ENCODE assay signal across 9 mouse cellular contexts in the genomic region with DNA sequence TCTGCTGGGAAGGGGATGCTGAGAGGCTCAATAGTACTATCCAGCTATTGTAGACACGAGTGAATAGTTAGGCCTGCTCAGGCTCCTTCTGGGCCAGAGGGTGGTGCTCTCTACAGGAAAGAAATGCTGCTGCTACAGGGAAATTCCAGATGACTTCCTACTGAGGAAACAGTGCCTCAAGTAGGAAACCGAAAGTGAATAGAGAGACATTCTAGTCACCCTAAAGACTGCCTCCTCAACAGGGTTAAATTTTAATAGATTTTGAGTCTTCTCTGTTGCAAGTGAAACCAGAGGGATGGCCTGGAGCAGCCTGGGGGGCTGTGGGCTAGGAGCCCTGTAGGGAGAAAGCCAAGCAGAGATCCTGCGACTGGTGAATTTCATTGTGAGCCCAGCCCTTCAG. TPM values are rescaled to one million over a fixed set of nuclear protein-coding genes. Genes with fewer than 3 reads are reported as not detected.
DNase-seq lines count a peak whose midpoint lies in the region; ATAC-seq and TF ChIP-seq lines count a peak whose summit lies in the region.
"Had no signal": no experiment of that assay in that cellular context is flagged by ENCODE, and none has a peak within 500 bp of the region (broad histone marks: within the 10 kb centered on the region; RNA-seq: fewer than 3 reads in every experiment).

No protein-coding gene starts in this region.

- H3K9ac ChIP-seq in intestine, postnatal 0 days (ENCODE audit: low read depth, low read length): no peak overlapping the region
- H3K9ac ChIP-seq in lung, postnatal 0 days (replicated peaks; ENCODE audit: low read depth): no peak overlapping the region
- H3K9ac ChIP-seq in forebrain, embryonic 12.5 days: no peak overlapping the region
- H3K9ac ChIP-seq: forebrain, postnatal 0 days had no signal

- no peak for TF ChIP-seq EP300 in lung, postnatal 0 days (IDR thresholded peaks at IDR 0.05)

- peak overlapping the region; percentile 74 for H3K4me3 ChIP-seq in intestine, postnatal 0 days (ENCODE audit: low read depth, low read length)
- H3K4me3 ChIP-seq in lung, postnatal 0 days (ENCODE audit: low read depth, low read length): 0 out of 2 replicates have a peak overlapping the region, but pooled peaks have one; percentile 1
- no peak overlapping the region for H3K4me3 ChIP-seq in cerebellum, adult 2 months (replicated peaks; ENCODE audit: insufficient read depth, low read depth, low read length)
- no peak overlapping the region for H3K4me3 ChIP-seq in forebrain, embryonic 12.5 days (replicated peaks)

- peak; percentile 65 for TF ChIP-seq CTCF in intestine, postnatal 0 days (IDR thresholded peaks at IDR 0.05; ENCODE audit: low read depth)
- TF ChIP-seq CTCF in lung, postnatal 0 days (IDR thresholded peaks at IDR 0.05): peak; percentile 51
- no peak for TF ChIP-seq CTCF in cerebellum, adult 2 months (IDR thresholded peaks at IDR 0.05; ENCODE audit: borderline replicate concordance, insufficient read depth, low read depth, low read length)

- peak; percentile 79 for ATAC-seq in activated CD4-positive, CD25-positive, alpha-beta regulatory T cell, adult 4 months
- ATAC-seq in intestine, postnatal 0 days: peak; percentile 62
- peak; percentile 52 for ATAC-seq in lung, postnatal 0 days
- ATAC-seq in forebrain, embryonic 12.5 days (ENCODE audit: low FRiP score): no peak
- ATAC-seq: forebrain, postnatal 0 days had no signal

- 20% methylated on average over 3 of the region's 3 CpGs for WGBS in intestine, postnatal 0 days
- WGBS in lung, postnatal 0 days: 19% methylated on average over 3 of the region's 3 CpGs
- 55% methylated on average over 3 of the region's 3 CpGs for WGBS in cerebellum, adult 2 months
- WGBS in forebrain, embryonic 12.5 days: 34% methylated on average over 3 of the region's 3 CpGs

- peaks cover 14% of the 10 kb centered on the region for H3K36me3 ChIP-seq in intestine, postnatal 0 days (ENCODE audit: control insufficient read depth, insufficient read depth)
- H3K36me3 ChIP-seq in lung, postnatal 0 days (ENCODE audit: insufficient read depth, low read length): peaks cover 11% of the 10 kb centered on the region; the same call in 1 of the 2 replicates
- no peaks in the 10 kb centered on the region for H3K36me3 ChIP-seq in forebrain, embryonic 12.5 days (replicated peaks)

- no peak for TF ChIP-seq POLR2A in cerebellum, adult 2 months (IDR thresholded peaks at IDR 0.05; ENCODE audit: borderline replicate concordance, insufficient read depth, low read length)

- peak overlapping the region; percentile 85 for H3K27ac ChIP-seq in intestine, postnatal 0 days (ENCODE audit: low read depth, low read length)
- no peak overlapping the region for H3K27ac ChIP-seq in lung, postnatal 0 days (ENCODE audit: low read length)
- no peak overlapping the region for H3K27ac ChIP-seq in cerebellum, adult 2 months (ENCODE audit: insufficient read depth, low read length)
- no peak overlapping the region for H3K27ac ChIP-seq in forebrain, embryonic 12.5 days

- H3K4me1 ChIP-seq in intestine, postnatal 0 days (replicated peaks; ENCODE audit: control insufficient read depth, insufficient read depth, low read length): peaks cover 8% of the 10 kb centered on the region; the same call in 1 of the 2 replicates
- peaks cover 11% of the 10 kb centered on the region for H3K4me1 ChIP-seq in lung, postnatal 0 days (ENCODE audit: insufficient read depth, low read depth, low read length)
- no peaks in the 10 kb centered on the region for H3K4me1 ChIP-seq in cerebellum, adult 2 months (ENCODE audit: control insufficient read depth, insufficient read depth, low read length)
- H3K4me1 ChIP-seq in forebrain, embryonic 12.5 days: peaks cover 8% of the 10 kb centered on the region

- H3K27me3 ChIP-seq in intestine, postnatal 0 days (replicated peaks; ENCODE audit: control insufficient read depth, insufficient read depth, low read length): no peaks in the 10 kb centered on the region
- no peaks in the 10 kb centered on the region for H3K27me3 ChIP-seq in lung, postnatal 0 days (replicated peaks; ENCODE audit: insufficient read depth, low read length)
- H3K27me3 ChIP-seq in cerebellum, adult 2 months (ENCODE audit: control insufficient read depth, insufficient read depth, low read length): no peaks in the 10 kb centered on the region; the same call in 1 of the 2 replicates
- peaks cover 42% of the 10 kb centered on the region for H3K27me3 ChIP-seq in forebrain, embryonic 12.5 days

- H3K9me3 ChIP-seq in intestine, postnatal 0 days (ENCODE audit: control insufficient read depth): no peaks in the 10 kb centered on the region
- H3K9me3 ChIP-seq in lung, postnatal 0 days (ENCODE audit: low read length): no peaks in the 10 kb centered on the region
- no peaks in the 10 kb centered on the region for H3K9me3 ChIP-seq in forebrain, embryonic 12.5 days

- H3K4me2 ChIP-seq in intestine, postnatal 0 days (replicated peaks; ENCODE audit: low read depth): peak overlapping the region; percentile 73
- H3K4me2 ChIP-seq in lung, postnatal 0 days (replicated peaks; ENCODE audit: low read depth, low read length): peak overlapping the region; percentile 70
- no peak overlapping the region for H3K4me2 ChIP-seq in forebrain, embryonic 12.5 days

- peak; percentile 15 to 65 for DNase-seq in adrenal gland, adult (ENCODE audit: inconsistent age in 2 of 2, low spot score in 1 of 2)
- DNase-seq in adrenal gland, postnatal 4 days (ENCODE audit: low spot score in 2 of 2): no peak
- peak; percentile 67 for DNase-seq in lung, postnatal 0 days (ENCODE audit: low spot score)
- no peak for DNase-seq in cerebellum, adult 2 months
- no peak for DNase-seq in cerebellum, adult 9-10 months
- DNase-seq: forebrain, postnatal 0 days had no signal

RNA-seq across cellular contexts. Expression of a gene that starts 2.2 kb away (rescaled TPM):
- 10 to 100 TPM; 10.8 to 11.1 TPM for total RNA-seq in adrenal gland, postnatal 4 days (2021)
- 10 to 100 TPM; 38.7 to 42.6 TPM for polyA plus RNA-seq in activated CD4-positive, CD25-positive, alpha-beta regulatory T cell, adult 4 months (2017; shearing (Covaris generic))
- 7.1 and 9.7 TPM in 2 replicates for polyA plus RNA-seq in intestine, postnatal 0 days (2015; fragmentation: Nextera tagmentation; extraction: Ambion mirVana)
- 2.9 and 3.8 TPM in 2 replicates for polyA plus RNA-seq in lung, postnatal 0 days (2015; fragmentation: Nextera tagmentation; extraction: Ambion mirVana)
- polyA plus RNA-seq in cerebellum, adult 2 months (2012; rRNA removed): 1.2 TPM in 2 replicates
- polyA plus RNA-seq in forebrain, embryonic 12.5 days (2016; fragmentation: Nextera tagmentation; extraction: Ambion mirVana): 0.15 and 0.28 TPM in 2 replicates

Comparison
In these comparisons a context has a peak if more than half of its experiments do, and no peak if none do; other contexts are left out.
1. DNase-seq: peak in adrenal gland, adult (2 of 2) and lung, postnatal 0 days (single experiment); none in adrenal gland, postnatal 4 days (0 of 2), cerebellum, adult 2 months (0 of 2) and cerebellum, adult 9-10 months (single experiment).
2. H3K4me3 ChIP-seq: peak in intestine, postnatal 0 days (single experiment) and lung, postnatal 0 days (single experiment); none in cerebellum, adult 2 months (single experiment) and forebrain, embryonic 12.5 days (single experiment).